Mouse (Mus musculus) forebrain, postnatal 0 days (tissue): ENCODE results near the gene Rps28. TPM values are rescaled to one million over a fixed set of nuclear protein-coding genes. Genes with fewer than 3 reads are reported as not detected.

ENCODE experiments used
- ATAC-seq: fragments of 200-750 bp; cut with Nextera tagmentation; 2 replicates; pipeline ENCODE4 v1.8.0; 2017; ENCODE audit warnings: mild to moderate bottlenecking, moderate library complexity
- DNase-seq: peaks from one replicate; pipeline ENCODE4 v3.0.0-alpha.2; 2015
- H3K27ac ChIP-seq: fragments of 300-500 bp; sonication (generic); 2 replicates; pipeline ENCODE4 v1.5.1; 2014; ENCODE audit warnings: low read depth, mild to moderate bottlenecking, antibody characterized with exemption, low read length, moderate library complexity, mixed read lengths
- H3K27me3 ChIP-seq: fragments of 300-500 bp; sonication (generic); 2 replicates; pipeline ENCODE4 v1.6.1; 2014; ENCODE audit warnings: mild to moderate bottlenecking, low read length, mixed read lengths; ENCODE audit not compliant: insufficient read depth
- H3K36me3 ChIP-seq: fragments of 300-500 bp; sonication (generic); 2 replicates; pipeline ENCODE4 v1.6.1; 2014; ENCODE audit warnings: mild to moderate bottlenecking, moderate library complexity; ENCODE audit not compliant: insufficient read depth
- H3K4me1 ChIP-seq: fragments of 300-500 bp; sonication (generic); 2 replicates; pipeline ENCODE4 v1.6.1; 2014; ENCODE audit warnings: antibody characterized with exemption; ENCODE audit not compliant: insufficient read depth
- H3K4me2 ChIP-seq: fragments of 300-500 bp; sonication (generic); 2 replicates; pipeline ENCODE4 v1.6.1; 2014; ENCODE audit warnings: low read depth, mild to moderate bottlenecking, moderate library complexity
- H3K4me3 ChIP-seq: fragments of 300-500 bp; sonication (generic); 2 replicates; pipeline ENCODE4 v1.5.1; 2014; ENCODE audit warnings: low read depth, low read length, mixed read lengths
- H3K9ac ChIP-seq: fragments of 300-500 bp; sonication (generic); 2 replicates; pipeline ENCODE4 v1.6.1; 2014; ENCODE audit warnings: mild to moderate bottlenecking
- H3K9me3 ChIP-seq: fragments of 300-500 bp; sonication (generic); 2 replicates; pipeline ENCODE4 v1.6.1; 2016; ENCODE audit warnings: low read length
- CTCF ChIP-seq: sonication (generic); IDR thresholded peaks from 2 replicates; pipeline ENCODE4 v1.5.1; 2016; ENCODE audit warnings: antibody characterized with exemption, control low read depth, low read depth
- WGBS: fragments of 180-500 bp; shearing (Covaris S2); extraction: QIAGEN DNeasy Blood & Tissue Kit; methylation state at CpG from one replicate; pipeline ENCODE4 v1.1.7; 2014; 5-methylcytosine and 5-hydroxymethylcytosine counted together
- polyA plus RNA-seq: library from polyadenylated mRNA; unstranded; fragments of >200 nt; fragmentation: Nextera tagmentation; extraction: Ambion mirVana; gene quantifications from 2 replicates; pipeline ENCODE4 v1.2.1, GENCODE M21; 2015
- total RNA-seq: library from RNA; depleted of rRNA; stranded (reverse); fragments of >200 nt; gene quantifications from 2 replicates; pipeline ENCODE4 v1.2.3, GENCODE M21; 2014

The Rps28 gene
- total and polyA plus RNA-seq, 2 experiments from 2014 or later, result 589 to 603 TPM

- H3K9me3 ChIP-seq, result no peaks in the 10 kb centered on the region
- peak; percentile 22 for DNase-seq
- no peaks in the 10 kb centered on the region for H3K27me3 ChIP-seq
- H3K9ac ChIP-seq, result no peak overlapping the region
- H3K27ac ChIP-seq, result no peak overlapping the region
- 71% methylated on average over 1 of the region's 1 CpGs for WGBS
- no peak overlapping the region for H3K4me2 ChIP-seq
- H3K4me3 ChIP-seq, result no peak overlapping the region
- H3K36me3 ChIP-seq, result peaks cover 37% of the 10 kb centered on the region
- peaks cover 16% of the 10 kb centered on the region for H3K4me1 ChIP-seq
- no peak for ATAC-seq
- peak; percentile 35; the same call in 1 of the 2 replicates for TF ChIP-seq CTCF
Observed at GRCm38 (mm10) chr17:33822436-33822959, 1.9 kb downstream of the Rps28 start.

DNA sequence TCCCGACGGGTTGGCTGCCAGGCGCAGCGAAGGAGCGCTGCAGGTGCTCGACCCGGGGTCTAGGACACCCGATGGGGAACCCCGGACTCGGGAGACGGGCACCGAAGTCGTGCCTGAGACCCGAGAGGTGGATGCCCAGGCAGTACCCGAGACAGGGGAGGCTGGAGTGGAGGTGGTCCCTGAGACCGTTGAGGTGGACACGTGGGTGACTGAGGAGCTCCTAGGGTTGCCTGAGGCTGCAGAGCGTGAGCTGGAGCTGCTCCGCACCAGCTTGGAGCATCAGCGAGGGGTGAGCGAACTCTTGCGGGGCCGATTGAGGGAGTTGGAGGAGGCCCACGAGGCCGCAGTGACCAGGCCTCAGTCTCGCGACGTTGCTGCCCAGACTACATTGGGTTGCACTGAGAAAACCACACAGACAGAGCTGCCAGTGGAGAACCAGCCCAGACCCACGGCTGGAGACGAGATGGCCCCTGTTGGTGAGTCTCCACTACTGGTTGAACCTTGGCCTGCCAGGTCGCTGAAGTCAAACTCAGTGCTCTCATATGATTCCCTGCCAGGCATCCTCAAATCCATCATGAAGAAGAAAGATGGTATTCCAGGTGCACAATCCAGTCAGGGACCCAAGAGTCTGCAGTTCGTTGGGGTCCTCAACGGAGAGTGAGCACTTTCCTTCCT, 6.3 kb downstream of the Rps28 start:
- no peaks in the 10 kb centered on the region for H3K9me3 ChIP-seq
- H3K27ac ChIP-seq, result peak overlapping the region; percentile 88
- 18% methylated on average over 33 of the region's 33 CpGs for WGBS
- H3K4me2 ChIP-seq, result peak overlapping the region; percentile 87
- no peaks in the 10 kb centered on the region for H3K27me3 ChIP-seq
- DNase-seq (no peak), ATAC-seq (peak; percentile 40)
- H3K4me3 ChIP-seq, result peak overlapping the region; percentile 44
- peaks cover 13% of the 10 kb centered on the region; the same call in 1 of the 2 replicates for H3K4me1 ChIP-seq
- peak overlapping the region; percentile 73 for H3K9ac ChIP-seq
- peaks cover 37% of the 10 kb centered on the region for H3K36me3 ChIP-seq
- TF ChIP-seq CTCF, result no peak

GRCm38 (mm10) chr17:33817184-33817968, 7.0 kb downstream of the Rps28 start:
- H3K4me2 ChIP-seq, result peak overlapping the region; percentile 87
- TF ChIP-seq CTCF, result no peak
- 2% methylated on average over 89 of the region's 89 CpGs for WGBS
- peak overlapping the region; percentile 88 for H3K27ac ChIP-seq
- DNase-seq (peak; percentile 97), ATAC-seq (peak; percentile 96)
- H3K9me3 ChIP-seq, result no peaks in the 10 kb centered on the region
- peaks cover 30% of the 10 kb centered on the region for H3K36me3 ChIP-seq
- H3K4me1 ChIP-seq, result peaks cover 10% of the 10 kb centered on the region; the same call in 1 of the 2 replicates
- no peaks in the 10 kb centered on the region; the same call in 1 of the 2 replicates for H3K27me3 ChIP-seq
- H3K4me3 ChIP-seq, result peak overlapping the region; percentile 44
- H3K9ac ChIP-seq, result peak overlapping the region; percentile 73

DNA sequence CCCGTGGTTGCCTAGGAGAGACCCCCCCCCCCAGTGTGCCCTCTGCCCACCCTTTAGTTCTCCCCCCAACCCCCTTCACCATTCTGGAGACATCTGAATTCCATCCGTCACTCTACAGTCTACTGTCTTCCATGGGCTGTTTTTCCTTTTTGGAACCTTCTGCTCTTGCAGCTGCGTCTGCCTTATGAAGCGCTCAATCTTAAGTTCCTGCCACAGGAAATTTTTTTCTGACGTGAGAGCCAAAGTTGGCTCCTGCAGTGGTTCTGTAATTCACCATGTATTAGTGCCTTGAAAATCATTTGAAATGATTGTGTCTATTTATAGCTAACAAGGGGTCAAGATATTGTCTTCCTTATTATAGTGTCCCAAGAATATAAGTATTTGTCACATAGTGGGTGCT, 7.8 kb downstream of the Rps28 start:
- WGBS, result 51% methylated on average over 5 of the region's 5 CpGs
- peak overlapping the region; percentile 88 for H3K27ac ChIP-seq

GRCm38 (mm10) chr17:33815399-33815798, 9.0 kb downstream of the Rps28 start:
- DNase-seq (no peak), ATAC-seq (no peak)
- H3K9ac ChIP-seq, result no peak overlapping the region
- H3K4me3 ChIP-seq, result no peak overlapping the region
- no peak overlapping the region for H3K4me2 ChIP-seq
- no peak for TF ChIP-seq CTCF
- peaks cover 13% of the 10 kb centered on the region; the same call in 1 of the 2 replicates for H3K4me1 ChIP-seq
- peaks cover 13% of the 10 kb centered on the region for H3K36me3 ChIP-seq
- no peaks in the 10 kb centered on the region; the same call in 1 of the 2 replicates for H3K27me3 ChIP-seq
- no peaks in the 10 kb centered on the region for H3K9me3 ChIP-seq
- no peak overlapping the region for H3K27ac ChIP-seq
- 90% methylated on average over 6 of the region's 6 CpGs for WGBS

More for the DNA sequence above, 7.8 kb downstream of the Rps28 start:
- Histone ChIP-seq H3K4me2 (peak overlapping the region; percentile 87), H3K9ac (0 out of 2 replicates have a peak overlapping the region, but pooled peaks have one; percentile 73), H3K27me3 (no peaks in the 10 kb centered on the region; the same call in 1 of the 2 replicates), H3K4me1 (peaks cover 9% of the 10 kb centered on the region; the same call in 1 of the 2 replicates), H3K4me3 (peak overlapping the region; percentile 44), H3K9me3 (no peaks in the 10 kb centered on the region), H3K36me3 (peaks cover 22% of the 10 kb centered on the region)
- ATAC-seq (no peak), DNase-seq (peak; percentile 30)
- TF ChIP-seq CTCF, result no peak

- no peak for TF ChIP-seq CTCF
- DNase-seq (no peak), ATAC-seq (no peak)
- Histone ChIP-seq H3K27me3 (no peaks in the 10 kb centered on the region; the same call in 1 of the 2 replicates), H3K4me2 (no peak overlapping the region), H3K36me3 (no peaks in the 10 kb centered on the region), H3K9me3 (no peaks in the 10 kb centered on the region), H3K9ac (no peak overlapping the region), H3K4me3 (no peak overlapping the region), H3K27ac (no peak overlapping the region), H3K4me1 (peaks cover 11% of the 10 kb centered on the region; the same call in 1 of the 2 replicates)
- WGBS, result 72% methylated on average over 4 of the region's 4 CpGs
Observed at GRCm38 (mm10) chr17:33812990-33813389, 11.4 kb downstream of the Rps28 start.
